Mouse (Mus musculus): ENCODE results near the gene Ogg1.
"Not testable (repeated sequence)": the region's sequence is repeated elsewhere in the genome, so short reads cannot be mapped to it uniquely, and the experiment has no call there.

Gene Ogg1

DNA sequence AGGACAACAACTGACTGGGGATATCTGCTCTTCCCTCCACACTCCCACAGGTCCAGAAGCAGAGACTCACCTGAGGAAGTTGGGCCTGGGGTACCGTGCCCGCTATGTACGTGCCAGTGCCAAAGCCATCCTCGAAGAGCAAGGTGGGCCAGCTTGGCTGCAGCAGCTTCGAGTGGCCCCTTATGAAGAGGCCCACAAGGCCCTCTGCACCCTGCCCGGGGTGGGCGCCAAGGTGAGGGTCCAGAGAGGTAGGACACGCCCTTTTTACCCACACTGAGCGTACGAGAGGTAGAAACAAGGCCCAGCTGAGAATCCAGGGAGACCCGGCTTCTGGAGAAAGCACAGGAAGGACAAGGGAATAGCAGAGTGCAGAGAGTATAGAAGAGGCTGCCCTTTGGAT is 4.9 kb downstream of the Ogg1 start:
- in situ Hi-C loops (cut with MboI) = no loop called here

DNA sequence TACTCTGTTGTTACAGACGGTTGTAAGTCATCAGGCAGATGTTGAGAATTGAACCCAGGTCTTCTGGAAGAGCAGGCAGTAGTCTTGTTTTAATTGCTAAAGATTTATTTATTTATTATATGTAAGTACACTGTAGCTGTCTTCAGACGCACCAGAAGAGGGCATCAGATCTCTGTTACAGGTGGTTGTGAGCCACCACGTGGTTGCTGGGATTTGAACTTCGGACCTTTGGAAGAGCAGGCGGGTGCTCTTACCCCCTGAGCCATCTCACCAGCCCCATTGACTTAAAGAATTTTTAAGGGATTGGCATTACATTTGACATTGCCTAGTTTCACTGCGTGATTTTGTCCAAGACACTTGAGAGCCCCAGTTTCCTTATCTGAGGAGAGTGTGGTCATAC is 6.0 kb downstream of the Ogg1 start:
- in situ Hi-C loops (cut with MboI) = not testable (repeated sequence)

DNA sequence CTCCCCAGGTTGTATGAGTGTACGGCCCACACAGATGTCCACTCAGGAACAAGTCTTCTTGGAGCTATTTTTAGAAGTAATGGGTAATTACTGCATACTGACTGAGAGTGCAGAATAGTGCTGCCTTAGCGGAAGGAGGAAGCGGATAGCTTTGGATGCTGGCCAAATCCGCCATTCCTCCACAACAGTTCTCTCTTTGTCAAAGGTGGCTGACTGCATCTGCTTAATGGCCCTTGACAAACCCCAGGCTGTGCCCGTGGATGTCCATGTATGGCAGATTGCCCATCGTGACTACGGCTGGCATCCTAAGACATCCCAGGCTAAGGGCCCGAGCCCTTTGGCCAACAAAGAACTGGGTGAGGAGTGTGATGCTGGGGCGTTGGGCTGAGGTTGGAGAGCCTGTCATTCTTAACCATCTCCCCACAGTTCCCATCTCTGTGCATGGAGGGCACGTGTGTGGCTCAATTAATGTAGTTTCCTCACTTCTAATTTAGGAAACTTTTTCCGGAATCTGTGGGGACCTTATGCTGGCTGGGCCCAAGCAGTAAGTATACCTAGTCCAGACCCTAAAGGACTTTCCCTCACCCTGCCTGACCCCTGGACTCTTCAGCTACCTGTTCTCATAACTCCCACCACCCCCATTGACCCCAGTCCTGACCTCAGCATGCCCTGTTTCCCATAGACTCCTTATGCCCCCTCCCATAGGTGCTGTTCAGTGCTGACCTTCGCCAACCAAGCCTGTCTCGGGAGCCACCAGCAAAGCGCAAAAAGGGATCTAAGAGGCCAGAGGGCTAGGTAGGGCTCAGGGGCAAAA is 6.6 kb downstream of the Ogg1 start:
- in situ Hi-C loops (cut with MboI) = no loop called here

DNA sequence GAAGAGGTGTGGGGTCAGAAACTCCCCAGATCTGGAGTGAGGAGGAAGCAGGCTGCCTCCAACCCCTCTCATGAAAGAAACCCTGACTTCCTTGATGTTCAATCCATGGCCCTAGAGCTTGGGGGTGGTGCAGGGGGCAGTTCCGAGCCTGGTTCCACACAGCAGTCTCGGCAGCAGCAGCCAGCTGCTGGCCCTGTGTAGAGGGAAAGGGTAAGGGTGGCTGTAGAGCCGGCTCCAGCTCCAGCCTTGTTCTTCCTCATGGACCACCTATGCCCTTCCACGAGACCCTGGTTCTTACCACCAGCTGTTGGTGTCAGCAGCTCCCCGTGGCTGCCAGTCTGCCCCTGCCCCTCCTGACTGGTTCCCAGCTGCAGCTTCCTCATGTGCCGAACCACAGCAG is 7.4 kb downstream of the Ogg1 start:
- in situ Hi-C loops (cut with MboI) = no loop called here

DNA sequence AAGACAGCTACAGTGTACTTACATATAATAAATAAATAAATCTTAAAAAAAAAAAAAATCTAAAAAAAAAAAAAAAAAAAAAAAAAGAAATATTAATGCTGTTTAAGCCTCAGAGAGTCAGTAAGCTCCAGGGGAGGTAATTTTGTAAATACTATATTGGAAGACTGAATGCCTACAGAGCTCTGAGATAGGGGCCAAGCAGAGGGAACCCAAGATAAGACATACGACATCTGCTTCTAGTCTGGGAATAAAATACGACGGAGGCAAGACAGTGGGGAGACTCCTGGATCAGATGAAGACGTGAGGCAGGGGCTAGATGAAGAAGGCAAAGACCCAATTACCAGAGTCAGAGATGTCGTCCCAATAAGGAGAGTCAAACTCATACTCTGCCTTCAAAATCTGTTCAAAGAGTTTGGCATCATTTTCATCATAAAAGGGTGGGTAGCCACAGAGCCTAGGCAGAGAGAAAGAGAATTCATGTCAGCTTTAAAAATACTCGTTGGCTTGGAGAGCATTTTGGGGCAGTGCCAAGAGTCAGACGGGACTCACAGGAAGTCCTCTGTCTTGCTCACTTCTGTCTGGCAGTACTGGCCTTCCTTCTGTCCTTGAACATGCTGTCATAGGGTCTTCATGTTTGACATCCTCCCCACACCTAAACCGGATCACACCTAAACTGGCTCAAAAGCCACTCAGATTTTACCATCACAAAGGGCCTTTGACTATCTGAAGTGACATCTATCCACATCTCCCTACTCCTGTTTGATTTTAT is 10.3 kb downstream of the Ogg1 start:
- in situ Hi-C loops (cut with MboI) = no loop called here

DNA sequence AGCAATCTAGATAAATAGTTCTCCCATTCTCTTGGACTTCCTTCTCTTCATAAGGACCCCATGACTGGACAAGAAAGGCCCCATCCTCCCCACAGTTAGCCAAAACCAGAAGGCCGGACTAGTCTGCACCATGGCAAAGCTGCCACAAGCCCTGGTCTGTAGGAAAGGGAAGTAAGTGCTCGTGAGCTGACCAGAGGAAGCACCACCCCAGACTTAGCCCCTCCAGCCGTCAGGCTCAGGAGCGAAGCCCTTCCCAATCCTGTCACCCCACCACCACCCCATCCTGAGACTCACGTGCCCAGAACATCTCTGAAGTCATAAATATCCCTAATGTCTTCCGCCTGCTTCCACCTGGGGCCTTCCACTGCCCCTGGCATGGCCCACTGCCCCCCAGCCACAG is 14.8 kb downstream of the Ogg1 start:
- in situ Hi-C loops (cut with MboI) = no loop called here

DNA sequence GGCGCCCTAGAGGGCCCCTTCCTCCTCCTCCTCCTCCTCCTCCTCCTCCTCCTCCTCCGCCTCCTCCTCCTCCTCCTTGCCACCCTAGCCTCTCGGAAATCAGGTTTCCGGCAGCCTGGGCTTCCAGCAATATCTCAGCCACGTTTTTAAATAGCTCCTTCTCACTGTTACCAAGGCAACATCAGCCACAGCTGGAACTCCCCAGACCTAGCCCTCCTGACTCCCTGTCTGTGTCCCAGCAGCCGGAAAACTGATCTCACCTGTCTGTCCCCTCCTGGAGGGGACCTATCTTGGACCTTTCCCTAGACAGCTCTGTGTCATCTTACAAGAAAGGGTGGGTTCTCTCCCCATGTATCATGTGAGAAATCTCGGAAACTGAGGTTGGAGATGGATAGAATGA is 15.5 kb downstream of the Ogg1 start:
- in situ Hi-C loops (cut with MboI) = no loop called here

DNA sequence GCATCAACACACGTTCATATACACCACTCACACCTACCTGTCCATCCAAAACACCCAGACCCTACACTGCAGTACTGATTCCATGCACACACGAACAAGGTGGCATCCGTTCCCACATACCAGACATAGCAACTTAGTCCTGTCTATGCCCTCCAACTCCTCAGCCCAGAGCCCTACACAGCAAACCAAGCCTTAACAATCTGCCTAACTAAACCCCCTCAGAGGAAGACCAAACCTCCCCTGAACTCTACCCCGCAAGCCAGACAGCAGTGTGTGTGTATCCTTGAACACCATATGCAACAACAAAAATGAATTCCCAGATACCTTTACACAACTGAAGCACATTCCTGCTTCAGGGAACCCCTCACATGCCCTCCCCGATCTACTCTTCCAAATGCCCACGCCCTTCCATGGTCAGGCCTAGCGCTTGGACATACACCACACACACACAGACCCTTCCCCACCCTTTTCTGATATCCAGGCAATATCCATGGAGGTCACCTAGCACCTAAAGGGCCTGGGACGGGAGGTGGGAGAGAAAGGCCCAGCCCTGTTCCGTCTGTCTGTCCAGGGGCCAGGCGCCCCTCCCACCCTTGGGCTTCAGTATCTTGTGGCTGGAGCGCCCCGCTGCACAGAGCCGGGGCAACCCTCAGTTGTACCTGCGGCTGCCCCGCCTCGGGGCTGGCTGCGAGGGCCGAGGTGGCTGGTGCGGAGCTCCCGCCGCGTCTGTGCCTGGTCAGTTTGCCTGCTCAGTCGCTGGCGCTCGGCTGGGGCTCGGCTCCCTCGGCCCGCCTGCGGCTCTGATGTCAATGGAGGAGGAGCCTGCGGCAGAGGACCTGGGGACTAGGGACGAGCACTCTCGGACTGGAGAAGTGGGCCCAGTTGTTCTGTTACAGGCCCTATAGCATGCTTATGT is 16.7 kb downstream of the Ogg1 start, which contains the start of gene Camk1:
Camk1 (minus strand) TSS at position 808 of the 916 bp plus-strand sequence.
- in situ Hi-C loops (cut with MboI) = no loop called here

DNA sequence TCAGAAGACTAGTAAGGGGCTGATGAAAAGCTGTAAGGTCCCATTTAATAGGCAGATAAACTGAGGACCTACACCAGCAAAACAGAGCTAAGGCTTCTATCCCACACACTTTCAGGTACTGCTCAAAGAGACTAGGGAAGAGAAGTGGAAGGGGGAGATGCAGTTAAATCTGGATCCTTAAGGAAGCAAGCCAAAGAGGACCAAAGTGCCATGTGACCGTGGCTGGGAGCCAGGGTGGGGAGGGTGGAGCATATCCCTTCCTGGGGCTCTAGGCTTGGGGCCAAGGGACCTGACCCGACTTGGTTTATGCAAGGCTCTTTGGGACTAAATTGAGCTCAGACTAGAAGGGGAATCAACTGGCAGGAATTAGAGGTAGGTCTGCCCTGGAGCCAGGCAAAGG is 17.5 kb downstream of the Ogg1 start:
- in situ Hi-C loops (cut with MboI) = no loop called here

DNA sequence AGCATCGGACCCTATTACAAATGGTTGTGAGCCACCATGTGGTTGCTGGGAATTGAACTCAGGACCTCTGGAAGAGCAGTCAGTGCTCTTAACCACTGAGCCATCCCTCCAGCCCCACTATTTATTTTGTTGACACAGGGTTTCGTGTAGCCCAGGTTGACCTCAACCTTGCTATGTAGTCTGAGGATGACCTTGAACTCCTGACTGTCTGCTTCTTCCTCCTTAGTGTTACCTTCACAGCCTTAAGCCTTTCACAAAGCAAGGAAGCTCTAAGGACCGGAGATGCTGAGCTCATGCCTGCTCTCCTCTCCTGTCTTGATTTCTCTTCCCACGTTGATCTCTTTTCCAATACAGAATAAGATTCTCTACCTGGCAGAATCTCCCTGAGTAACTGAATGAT is 20.1 kb downstream of the Ogg1 start:
- in situ Hi-C loops (cut with MboI) = no loop called here

DNA sequence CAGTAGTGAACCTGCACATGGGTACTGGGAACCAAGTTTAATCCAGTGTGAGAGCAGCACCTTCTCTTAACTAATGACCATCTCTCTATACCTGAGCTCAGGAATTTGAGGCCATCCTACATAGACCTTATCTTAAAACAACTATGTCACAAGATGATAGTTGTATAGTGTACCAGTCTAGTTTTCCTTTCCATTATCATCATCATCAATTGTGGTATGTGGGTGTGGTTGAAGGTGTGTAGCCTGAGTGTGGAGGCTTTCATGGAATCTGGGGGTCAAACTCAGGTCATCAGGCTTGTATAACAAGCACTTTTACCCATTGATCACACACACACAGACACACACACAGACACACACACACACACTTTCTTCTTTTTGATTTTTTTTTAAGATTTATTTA is 23.8 kb downstream of the Ogg1 start:
- in situ Hi-C loops (cut with MboI) = no loop called here

DNA sequence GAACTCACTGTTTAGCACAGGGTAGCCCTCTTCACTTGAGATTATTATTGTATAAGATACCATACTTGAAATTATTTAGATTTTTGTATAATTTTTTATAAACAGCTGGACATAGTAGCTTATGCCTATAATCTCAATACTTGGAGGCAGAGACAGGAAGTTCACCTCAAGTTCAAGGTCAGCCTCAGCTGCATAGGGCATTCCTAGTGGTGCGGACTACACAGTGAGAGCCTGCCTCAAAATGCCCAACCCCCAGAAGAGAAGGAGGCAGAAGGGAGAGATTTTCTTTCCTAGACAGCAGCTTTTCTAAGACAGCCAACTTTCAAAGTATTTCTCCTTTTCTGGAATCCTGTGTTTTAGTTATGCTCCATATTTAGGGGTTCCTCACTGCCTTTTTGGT is 24.4 kb downstream of the Ogg1 start:
- in situ Hi-C loops (cut with MboI) = no loop called here

DNA sequence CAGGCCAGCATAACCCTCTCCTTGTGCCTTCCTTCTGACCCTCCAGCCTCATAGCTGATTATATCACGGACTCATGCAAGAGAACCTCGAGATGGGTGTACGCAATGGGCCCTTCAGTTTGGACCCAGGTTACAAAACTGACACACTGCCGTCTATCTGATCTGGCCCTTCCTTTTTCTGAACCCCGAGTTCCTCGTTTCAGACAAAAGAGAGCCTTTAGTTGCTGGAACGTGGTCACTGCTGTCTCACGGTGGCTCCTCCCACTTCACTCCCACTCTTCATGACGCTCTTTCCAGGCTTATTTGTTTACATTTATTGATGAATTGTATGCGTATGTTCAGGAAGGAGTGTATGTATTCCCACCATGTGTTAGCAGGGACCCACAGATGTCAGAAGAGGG is 24.9 kb downstream of the Ogg1 start:
- in situ Hi-C loops (cut with MboI) = no loop called here

DNA sequence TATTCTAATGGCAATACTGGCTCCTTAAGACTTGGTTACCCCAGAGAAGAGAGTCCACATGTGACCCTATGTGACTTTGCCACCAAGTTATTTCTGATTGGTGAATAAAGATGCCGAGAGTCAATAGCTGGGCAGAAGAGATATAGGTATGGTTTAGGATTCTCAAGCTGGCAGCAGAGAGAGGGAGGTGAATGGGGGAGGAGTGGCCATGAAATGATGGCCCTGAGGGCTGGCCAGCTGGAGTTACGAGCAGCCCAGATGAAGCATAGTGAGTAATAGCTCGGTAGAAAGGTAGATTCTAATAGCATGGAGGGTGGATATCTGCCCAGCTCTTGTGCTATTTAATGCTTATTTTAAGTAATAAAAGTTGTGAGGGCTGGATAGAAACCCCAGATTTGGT is 26.0 kb downstream of the Ogg1 start:
- in situ Hi-C loops (cut with MboI) = no loop called here

DNA sequence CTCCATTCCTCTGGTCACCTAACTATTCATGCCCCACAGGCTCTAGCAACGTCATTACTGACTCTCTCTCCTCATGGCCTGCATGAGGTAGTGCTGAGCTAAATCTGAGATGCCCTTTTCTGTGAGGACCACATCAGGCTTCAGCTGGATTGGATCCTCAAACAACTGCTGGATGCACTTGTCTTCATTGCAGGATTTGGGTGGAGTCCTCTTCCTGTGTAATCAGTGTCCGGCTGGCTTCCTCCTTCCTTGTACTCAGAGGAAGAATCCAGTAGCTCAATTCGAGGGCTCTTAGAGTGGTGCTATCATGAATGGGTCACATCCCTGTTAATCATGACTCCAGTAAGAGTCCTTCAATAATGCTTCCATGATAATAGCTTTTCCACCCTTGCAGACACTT is 26.9 kb downstream of the Ogg1 start:
- in situ Hi-C loops (cut with MboI) = no loop called here

DNA sequence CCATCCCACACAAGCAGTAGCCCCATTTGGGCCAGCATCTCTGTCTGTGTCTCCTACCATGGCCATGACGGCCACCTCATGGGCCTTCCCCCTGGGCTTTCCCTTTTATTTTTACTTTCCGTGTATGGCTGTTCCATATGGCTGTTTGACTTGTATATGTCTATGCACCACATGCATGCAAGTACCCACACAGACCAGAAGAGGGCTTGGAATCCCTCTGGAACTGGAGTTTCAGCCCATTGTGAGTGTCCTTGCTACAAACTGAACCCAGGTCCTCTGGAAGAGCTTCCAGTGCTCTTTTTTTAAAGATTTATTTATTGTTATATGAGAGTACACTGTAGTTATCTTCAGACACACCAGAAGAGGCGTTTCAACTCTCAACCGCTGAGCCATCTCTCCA is 34.7 kb downstream of the Ogg1 start:
- in situ Hi-C loops (cut with MboI) = no loop called here

DNA sequence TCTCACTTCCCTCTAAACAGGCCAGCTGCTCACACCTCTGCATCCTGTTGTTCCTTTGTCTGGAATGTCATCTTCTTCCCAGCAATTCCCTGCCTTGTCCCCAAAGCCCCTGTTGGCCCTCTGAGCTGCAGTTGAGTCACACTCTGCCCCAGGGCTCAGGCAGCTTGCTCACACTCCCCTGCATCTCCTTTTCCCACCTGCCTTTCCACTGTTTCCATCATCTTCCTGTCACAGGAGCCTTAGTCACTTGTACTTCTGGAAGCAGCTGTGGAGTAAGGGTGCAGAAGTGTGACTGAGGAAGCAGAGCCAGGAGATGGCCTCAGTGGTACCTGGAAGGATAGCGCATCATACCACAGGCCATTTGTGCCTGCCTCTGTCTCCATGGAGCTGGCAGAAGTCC is 35.5 kb downstream of the Ogg1 start:
- in situ Hi-C loops (cut with MboI) = no loop called here

DNA sequence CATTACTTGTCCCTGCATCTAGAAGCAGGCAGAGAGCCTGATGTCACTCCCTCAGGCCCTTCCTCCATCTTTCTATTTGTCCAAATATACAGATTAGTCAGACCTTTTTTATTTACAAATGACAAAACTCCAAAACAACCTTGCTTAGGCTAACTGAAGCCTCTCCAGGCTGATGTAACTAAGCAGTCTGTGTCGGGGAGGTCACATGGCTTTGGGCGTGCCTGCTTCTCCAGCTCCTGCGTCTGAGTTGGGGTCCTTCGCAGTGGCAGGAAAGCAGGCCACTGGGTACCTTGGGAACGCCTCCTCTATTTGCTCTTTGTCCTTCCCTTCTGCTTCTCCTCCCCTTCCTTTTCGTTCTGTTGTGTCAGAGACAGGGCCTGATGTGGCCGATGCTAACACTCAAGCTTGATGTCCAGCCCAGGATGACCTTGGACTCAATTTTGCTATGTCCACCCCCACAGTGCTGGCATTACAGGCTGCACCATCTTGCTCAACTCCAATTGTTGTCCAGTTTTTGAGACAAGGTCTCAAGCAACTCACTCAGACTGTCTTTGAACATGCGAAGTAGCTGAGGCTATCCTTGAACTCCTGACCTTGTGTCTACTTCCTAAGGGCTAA is 37.9 kb downstream of the Ogg1 start:
- in situ Hi-C loops (cut with MboI) = no loop called here

DNA sequence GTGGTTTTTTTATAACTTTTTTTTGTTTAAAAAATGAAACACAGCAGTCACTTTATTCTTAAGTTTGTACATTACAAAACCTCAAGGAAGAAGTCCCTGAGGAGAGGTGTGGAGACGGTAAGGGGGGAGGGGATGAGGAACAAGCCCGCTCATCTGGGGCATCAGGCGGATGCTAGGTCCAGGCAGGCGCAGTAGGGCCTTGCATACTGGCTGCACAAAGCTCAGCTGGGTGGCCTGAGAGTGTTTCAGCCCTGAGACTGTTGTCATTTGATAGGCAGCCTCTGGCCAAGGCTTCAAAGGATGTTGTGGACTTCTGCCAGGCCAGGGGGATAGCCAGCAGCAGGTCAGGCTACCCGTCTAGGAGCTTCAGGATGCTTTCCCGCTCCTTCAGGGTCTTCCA is 39.9 kb downstream of the Ogg1 start:
- in situ Hi-C loops (cut with MboI) = no loop called here

DNA sequence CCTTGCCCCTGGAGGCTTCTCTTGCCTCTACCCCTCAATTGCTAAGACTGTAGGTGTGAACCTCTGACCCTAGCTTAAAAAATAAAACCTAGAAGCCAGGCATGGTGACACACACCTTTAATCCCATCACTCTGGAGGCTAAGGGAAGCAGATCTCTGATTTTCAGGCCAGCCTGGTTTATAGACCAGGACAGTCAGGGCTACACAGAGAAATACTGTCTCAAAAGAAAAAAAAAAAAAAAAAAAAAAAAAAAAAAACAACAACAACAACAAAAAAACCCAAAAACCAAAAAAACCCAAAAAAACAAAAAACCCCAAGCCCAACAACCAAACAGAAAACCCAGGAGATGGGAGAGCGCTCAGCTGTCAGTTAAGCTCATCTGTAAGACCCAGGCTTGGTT is 40.8 kb downstream of the Ogg1 start:
- in situ Hi-C loops (cut with MboI) = no loop called here

DNA sequence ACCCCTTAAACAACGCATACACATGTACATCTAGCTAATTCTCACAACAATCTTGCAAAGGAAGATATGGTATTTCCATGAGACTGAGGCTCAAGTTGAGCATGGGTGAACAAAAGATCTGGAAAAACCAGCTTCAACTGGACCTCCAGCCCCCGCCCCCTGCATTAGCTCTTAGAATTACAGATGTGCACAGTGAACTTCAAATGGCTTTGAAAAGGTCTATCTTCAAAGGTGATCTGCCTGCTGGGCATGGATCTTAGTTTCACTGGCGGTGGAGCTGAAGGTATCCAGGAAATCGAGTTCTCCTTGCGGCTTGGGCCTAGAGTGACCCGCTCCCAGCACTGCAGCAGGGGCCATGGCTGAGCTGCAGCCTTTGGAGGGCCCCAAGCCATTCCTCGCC is 41.4 kb downstream of the Ogg1 start:
- in situ Hi-C loops (cut with MboI) = no loop called here

DNA sequence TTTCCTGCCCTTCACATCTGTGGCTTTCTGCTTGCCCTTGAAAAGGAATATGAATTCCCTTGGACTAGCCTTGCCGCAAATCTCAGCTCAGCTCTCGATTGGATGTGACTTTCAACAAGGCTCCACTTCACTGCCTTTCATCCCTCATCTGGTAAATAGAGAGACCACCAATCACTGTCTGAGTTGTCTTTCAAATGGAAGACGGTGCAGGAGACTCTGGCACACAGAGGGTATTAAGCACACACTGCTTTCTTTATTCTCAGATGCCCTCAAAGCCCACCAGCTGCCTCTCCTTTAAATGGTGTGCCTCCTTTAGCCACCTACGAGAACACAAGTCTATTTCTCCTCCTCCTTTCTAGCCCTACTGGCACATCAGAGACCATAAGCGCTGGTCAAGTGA is 41.8 kb downstream of the Ogg1 start:
- in situ Hi-C loops (cut with MboI) = no loop called here

Data from mature B cell (primary cell).